Mouse (Mus musculus) cerebellum, adult 2 months (tissue): ENCODE measurements around the gene Cir1. TPM values are rescaled to one million over a fixed set of nuclear protein-coding genes. Genes with fewer than 3 reads are reported as not detected.

Experiments used
- DNase-seq, 2 experiments: peaks; one replicate each; pipeline ENCODE4 v3.0.0; 2021
- H3K27ac ChIP-seq: fragments of 200-500 bp; 2 replicates; pipeline ENCODE4 v1.5.1; 2012; ENCODE audit warnings: low read length, control low read depth, inconsistent platforms; ENCODE audit not compliant: insufficient read depth
- H3K27me3 ChIP-seq: fragments of 200-500 bp; 2 replicates; pipeline ENCODE4 v1.6.1; 2012; ENCODE audit warnings: inconsistent platforms, mild to moderate bottlenecking, low read length, moderate library complexity; ENCODE audit not compliant: control insufficient read depth, insufficient read depth
- H3K4me1 ChIP-seq: fragments of 200-500 bp; 2 replicates; pipeline ENCODE4 v1.6.1; 2011; ENCODE audit warnings: low read length; ENCODE audit not compliant: control insufficient read depth, insufficient read depth
- H3K4me3 ChIP-seq: fragments of 200-500 bp; replicated peaks from 2 replicates; pipeline ENCODE3; 2011; ENCODE audit warnings: mild to moderate bottlenecking, low read depth, low read length, control low read depth; ENCODE audit not compliant: insufficient read depth
- CTCF ChIP-seq: fragments of 200-500 bp; IDR thresholded peaks from 2 replicates; pipeline ENCODE4 v1.5.1; 2011; ENCODE audit warnings: low read depth, mild to moderate bottlenecking, control low read depth, low read length, moderate library complexity, borderline replicate concordance; ENCODE audit not compliant: insufficient read depth
- POLR2A ChIP-seq: fragments of 200-500 bp; IDR thresholded peaks from 2 replicates; pipeline ENCODE4 v1.6.1; 2011; ENCODE audit warnings: low read length, control low read depth, borderline replicate concordance; ENCODE audit not compliant: insufficient read depth
- WGBS: fragments of 180-500 bp; shearing (Covaris S2); methylation state at CpG from one replicate; pipeline ENCODE4 v1.1.7; 2018; 5-methylcytosine and 5-hydroxymethylcytosine counted together
- polyA plus RNA-seq: library from polyadenylated mRNA; depleted of rRNA; stranded (reverse); fragments of >200 nt; gene quantifications from 2 replicates; pipeline ENCODE4 v1.2.3, GENCODE M21; 2012

Gene Cir1
- polyA plus RNA-seq, 1 experiment = 29.2 TPM

DNA sequence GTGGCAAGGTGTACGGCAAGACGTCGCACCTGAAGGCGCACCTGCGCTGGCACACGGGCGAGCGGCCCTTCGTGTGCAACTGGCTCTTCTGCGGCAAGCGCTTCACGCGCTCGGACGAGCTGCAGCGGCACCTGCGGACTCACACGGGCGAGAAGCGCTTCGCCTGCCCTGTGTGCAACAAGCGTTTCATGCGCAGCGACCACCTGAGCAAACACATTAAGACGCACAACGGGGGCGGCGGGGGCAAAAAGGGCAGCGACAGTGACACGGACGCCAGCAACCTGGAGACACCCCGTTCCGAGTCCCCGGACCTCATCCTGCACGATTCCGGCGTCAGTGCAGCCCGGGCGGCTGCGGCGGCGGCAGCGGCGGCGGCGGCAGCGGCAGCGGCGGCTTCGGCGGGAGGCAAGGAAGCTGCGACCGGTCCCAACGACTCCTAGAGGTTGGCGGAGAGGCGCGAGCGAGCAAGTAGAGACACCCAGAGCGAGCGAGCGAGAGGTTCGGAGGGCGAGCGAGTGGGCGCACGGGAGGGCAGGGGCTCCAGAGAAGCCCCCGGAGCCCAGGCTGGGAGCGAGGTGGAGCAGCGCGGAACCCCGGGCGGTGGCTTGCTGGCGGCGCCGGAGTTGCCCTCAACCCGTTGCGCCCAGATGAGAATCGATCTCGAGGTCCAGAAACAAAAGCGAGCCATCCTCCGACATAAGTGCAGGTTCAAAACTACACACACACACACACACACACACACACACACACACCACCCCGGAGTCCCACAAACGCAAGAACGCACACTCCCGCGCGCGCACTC, 38.2 kb downstream of the Cir1 start:
- WGBS = 1% methylated on average over 78 of the region's 88 CpGs
- no peaks in the 10 kb centered on the region for H3K4me1 ChIP-seq
- TF ChIP-seq POLR2A = no peak
- no peak for TF ChIP-seq CTCF
- H3K27ac ChIP-seq = no peak overlapping the region
- H3K27me3 ChIP-seq = peaks cover 31% of the 10 kb centered on the region; the same call in 1 of the 2 replicates
- no peak overlapping the region for H3K4me3 ChIP-seq
- peak in 1 of 2 experiments; percentile 56 for DNase-seq

DNA sequence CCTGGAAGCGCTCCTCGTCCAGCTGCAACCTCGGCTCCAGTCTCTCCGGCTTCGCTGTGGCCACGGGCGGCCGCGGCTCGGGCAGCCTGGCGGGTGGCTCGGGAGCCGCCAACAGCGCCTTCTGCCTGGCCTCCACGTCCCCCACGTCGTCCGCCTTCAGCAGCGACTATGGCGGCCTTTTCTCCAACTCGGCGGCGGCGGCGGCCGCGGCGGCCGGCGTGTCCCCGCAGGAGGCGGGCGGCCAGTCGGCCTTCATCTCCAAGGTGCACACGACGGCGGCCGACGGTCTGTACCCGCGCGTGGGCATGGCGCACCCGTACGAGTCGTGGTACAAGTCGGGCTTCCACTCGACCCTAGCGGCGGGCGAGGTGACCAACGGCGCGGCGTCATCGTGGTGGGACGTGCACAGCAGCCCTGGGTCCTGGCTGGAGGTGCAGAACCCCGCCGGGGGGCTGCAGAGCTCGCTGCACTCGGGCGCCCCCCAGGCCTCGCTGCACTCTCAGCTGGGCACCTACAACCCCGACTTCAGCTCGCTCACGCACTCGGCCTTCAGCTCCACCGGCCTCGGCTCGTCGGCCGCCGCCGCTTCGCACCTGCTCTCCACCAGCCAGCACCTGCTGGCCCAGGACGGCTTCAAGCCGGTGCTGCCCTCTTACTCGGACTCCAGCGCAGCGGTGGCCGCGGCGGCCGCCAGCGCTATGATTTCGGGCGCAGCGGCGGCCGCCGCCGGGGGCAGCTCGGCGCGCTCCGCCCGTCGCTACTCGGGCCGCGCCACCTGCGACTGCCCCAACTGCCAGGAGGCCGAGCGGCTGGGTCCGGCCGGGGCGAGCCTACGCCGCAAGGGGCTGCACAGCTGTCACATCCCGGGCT, 39.0 kb downstream of the Cir1 start:
- H3K27ac ChIP-seq = no peak overlapping the region
- TF ChIP-seq CTCF (no peak), POLR2A (no peak)
- DNase-seq = peak in 1 of 2 experiments; percentile 31
- peaks cover 31% of the 10 kb centered on the region; the same call in 1 of the 2 replicates for H3K27me3 ChIP-seq
- H3K4me3 ChIP-seq = no peak overlapping the region
- 1% methylated on average over 110 of the region's 110 CpGs for WGBS
- H3K4me1 ChIP-seq = no peaks in the 10 kb centered on the region

DNA sequence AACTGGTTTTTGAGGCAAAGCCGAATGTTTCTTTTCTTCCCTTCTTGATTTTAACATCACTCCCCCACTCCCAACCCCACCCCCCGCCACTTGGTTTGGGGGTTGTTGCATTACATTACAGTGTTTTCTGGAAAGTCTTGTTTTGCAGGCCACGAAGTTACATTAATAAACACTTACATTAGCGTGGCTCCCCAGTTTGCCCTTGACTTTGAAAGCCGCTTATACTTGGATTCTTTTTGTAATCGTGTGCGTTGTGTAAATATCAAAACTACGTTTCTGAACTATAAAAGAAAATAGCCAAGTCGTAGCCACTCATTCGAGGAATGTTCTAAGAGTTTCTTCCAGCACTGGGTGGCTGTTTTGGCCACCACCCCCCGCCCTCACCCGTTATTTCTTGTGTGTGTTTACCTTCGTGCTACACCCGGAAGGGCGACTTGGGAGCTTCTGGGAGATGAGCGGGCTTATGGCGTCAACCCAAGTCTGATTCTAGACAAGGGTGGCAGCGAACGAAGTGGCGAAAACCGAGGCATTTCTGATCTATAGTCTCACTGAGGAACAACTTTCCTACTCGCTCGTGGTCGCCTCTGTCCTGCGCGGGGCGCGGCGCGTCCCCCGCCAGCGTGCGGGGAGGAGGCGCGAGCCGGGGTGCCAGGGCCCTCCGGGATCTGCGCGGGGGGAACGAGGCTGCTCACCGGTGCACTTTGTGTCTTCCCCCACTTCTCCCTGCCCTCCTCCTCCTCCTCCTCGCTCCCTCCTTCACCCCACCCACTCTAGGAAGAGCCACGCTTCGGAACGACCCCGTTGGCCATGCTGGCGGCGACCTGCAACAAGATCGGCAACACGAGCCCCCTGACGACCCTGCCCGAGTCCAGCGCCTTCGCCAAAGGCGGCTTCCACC, 39.9 kb downstream of the Cir1 start:
- TF ChIP-seq POLR2A (no peak), CTCF (no peak)
- peak in 1 of 2 experiments; percentile 39 for DNase-seq
- WGBS = 2% methylated on average over 54 of the region's 55 CpGs

GRCm38 (mm10) chr2:73271459-73272161, 40.9 kb downstream of the Cir1 start, which contains the start of gene Sp9:
Gene Sp9 (plus strand): TSS chr2:73271925.
- peak in 1 of 2 experiments; percentile 45 for DNase-seq
- Histone ChIP-seq H3K27me3 (peaks cover 26% of the 10 kb centered on the region; the same call in 1 of the 2 replicates), H3K4me3 (no peak within 1 kb of the TSS), H3K4me1 (no peaks in the 10 kb centered on the region), H3K27ac (no peak within 1 kb of the TSS)
- no peak for TF ChIP-seq CTCF
- no peak for TF ChIP-seq POLR2A
- 2% methylated on average over 48 of the region's 48 CpGs for WGBS

More for the DNA sequence above, 39.9 kb downstream of the Cir1 start:
- Histone ChIP-seq H3K27me3 (peaks cover 30% of the 10 kb centered on the region; the same call in 1 of the 2 replicates), H3K4me3 (no peak overlapping the region), H3K4me1 (no peaks in the 10 kb centered on the region), H3K27ac (no peak overlapping the region)

DNA sequence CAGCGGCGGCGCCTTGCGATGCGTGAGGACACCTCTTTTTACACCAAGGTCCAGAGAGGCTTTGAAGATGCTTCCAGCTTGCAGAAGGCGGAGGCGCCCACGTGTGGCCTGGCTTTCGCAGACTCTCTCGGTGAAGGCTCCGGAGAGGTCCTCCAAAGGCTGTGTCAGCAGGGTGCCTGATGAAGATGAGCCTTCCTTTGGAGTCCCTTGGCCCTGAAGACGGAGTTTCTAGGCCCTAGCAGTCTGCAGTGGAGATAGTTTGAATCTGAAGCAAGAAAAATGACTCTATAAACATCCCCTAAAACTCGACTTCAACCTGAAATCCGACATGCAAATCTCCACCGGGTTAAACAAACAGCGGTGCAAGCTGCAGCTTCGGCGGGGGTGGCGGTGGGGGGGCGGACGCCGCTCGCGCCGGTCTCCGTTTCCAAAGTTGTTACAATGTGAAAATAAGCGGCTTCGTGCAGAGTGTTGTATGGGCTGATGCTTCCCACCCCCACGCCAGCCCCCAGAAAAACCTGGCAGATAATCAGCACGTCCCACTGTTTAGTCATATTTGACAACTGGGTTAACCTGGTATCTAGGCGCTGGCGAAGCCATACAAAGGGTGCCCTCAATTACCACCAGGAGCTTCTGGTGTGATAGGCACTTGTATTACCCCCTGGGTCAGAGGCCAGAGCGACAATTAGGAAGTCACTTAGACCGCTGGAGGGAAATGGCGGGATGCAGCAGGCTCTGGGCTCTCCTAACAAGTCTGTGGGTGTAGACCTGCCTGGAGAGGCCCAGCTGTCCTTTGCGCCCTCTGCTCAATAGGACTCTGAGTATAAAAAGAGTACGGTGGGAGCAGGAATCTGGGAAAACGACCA, 41.7 kb downstream of the Cir1 start:
- peaks cover 24% of the 10 kb centered on the region; the same call in 1 of the 2 replicates for H3K27me3 ChIP-seq
- no peak for TF ChIP-seq CTCF
- no peak for TF ChIP-seq POLR2A
- WGBS = 3% methylated on average over 38 of the region's 38 CpGs
- H3K4me3 ChIP-seq = no peak overlapping the region
- no peaks in the 10 kb centered on the region for H3K4me1 ChIP-seq
- peak in 1 of 2 experiments; percentile 43 for DNase-seq
- H3K27ac ChIP-seq = no peak overlapping the region

- Histone ChIP-seq H3K4me1 (no peaks in the 10 kb centered on the region), H3K27me3 (peaks cover 25% of the 10 kb centered on the region; the same call in 1 of the 2 replicates), H3K4me3 (no peak overlapping the region), H3K27ac (no peak overlapping the region)
- TF ChIP-seq CTCF (no peak), POLR2A (no peak)
- WGBS = 10% methylated on average over 14 of the region's 14 CpGs
- no peak for DNase-seq
Measured at GRCm38 (mm10) chr2:73270071-73270592, 42.4 kb downstream of the Cir1 start.
